Mouse (Mus musculus) CH12.LX (cell line): ENCODE results near the gene Gm20219. TPM values are rescaled to one million over a fixed set of nuclear protein-coding genes. Genes with fewer than 3 reads are reported as not detected.

Experiments
- DNase-seq: peaks from one replicate; pipeline ENCODE4 v3.0.0-alpha.2; 2013; ENCODE audit errors: extremely low read depth
- H3K27ac ChIP-seq: 2 replicates; pipeline ENCODE4 v1.5.1; 2012; ENCODE audit warnings: low read depth, mild to moderate bottlenecking, control low read depth, moderate library complexity; ENCODE audit not compliant: insufficient read depth
- H3K27me3 ChIP-seq: replicated peaks from 2 replicates; pipeline ENCODE3; 2012; ENCODE audit warnings: inconsistent platforms
- H3K36me3 ChIP-seq, 2 experiments: replicated peaks in 1 of 2; 2 replicates each; pipeline versions ENCODE3 to v1.6.1; 2012; ENCODE audit warnings: inconsistent platforms in 1 of 2, low read length in 1 of 2, mild to moderate bottlenecking in 1 of 2, mixed read lengths in 1 of 2, moderate library complexity in 1 of 2; ENCODE audit not compliant: control insufficient read depth in 1 of 2, insufficient read depth in 1 of 2
- H3K4me1 ChIP-seq, 2 experiments: 2 replicates each; pipeline ENCODE4 v1.6.1; 2012; ENCODE audit warnings: inconsistent platforms in 1 of 2, moderate library complexity in 1 of 2; ENCODE audit not compliant: insufficient read depth in 2 of 2, control insufficient read depth in 1 of 2
- H3K4me2 ChIP-seq: 2 replicates; pipeline ENCODE4 v1.6.1; 2012; ENCODE audit warnings: low read depth, mild to moderate bottlenecking, control low read depth; ENCODE audit not compliant: poor library complexity, insufficient read depth, severe bottlenecking
- H3K4me3 ChIP-seq, 3 experiments: fragments of 150-350 bp in 1 of 3; sonication (generic) in 1 of 3; replicated peaks in 1 of 3; 2 replicates each; pipeline versions ENCODE3 to v1.5.1; 2011 to 2012; ENCODE audit warnings: low read depth in 2 of 3, low read length in 2 of 3, mild to moderate bottlenecking in 2 of 3, moderate library complexity in 2 of 3, control low read depth in 1 of 3, improper control_type of control experiment in 1 of 3, inconsistent platforms in 1 of 3, mixed read lengths in 1 of 3; ENCODE audit not compliant: poor library complexity in 1 of 3
- H3K79me2 ChIP-seq: replicated peaks from 2 replicates; pipeline ENCODE4 v1.6.1; 2012; ENCODE audit warnings: mild to moderate bottlenecking, moderate library complexity; ENCODE audit not compliant: control insufficient read depth, poor library complexity, insufficient read depth, severe bottlenecking; ENCODE audit errors: extremely low read depth
- H3K9ac ChIP-seq: 2 replicates; pipeline ENCODE4 v1.6.1; 2012; ENCODE audit warnings: low read depth, mild to moderate bottlenecking, control low read depth, moderate library complexity; ENCODE audit not compliant: insufficient read depth
- H3K9me3 ChIP-seq: replicated peaks from 2 replicates; pipeline ENCODE3; 2012; ENCODE audit warnings: low read length, inconsistent platforms, mixed read lengths
- BHLHE40 ChIP-seq: IDR thresholded peaks from 2 replicates; pipeline ENCODE4 v1.6.1; 2011; ENCODE audit warnings: mild to moderate bottlenecking, low read depth, low read length, improper control_type of control experiment
- CHD2 ChIP-seq: IDR thresholded peaks from 2 replicates; pipeline ENCODE4 v1.6.1; 2011; ENCODE audit warnings: low read length, improper control_type of control experiment
- CTCF ChIP-seq, 2 experiments: IDR thresholded peaks in 1 of 2; conservative IDR thresholded peaks in 1 of 2; 2 replicates each; pipeline ENCODE4 v1.5.1; 2011 to 2012; ENCODE audit warnings: low read depth in 2 of 2, low read length in 2 of 2, improper control_type of control experiment in 1 of 2, inconsistent platforms in 1 of 2, mild to moderate bottlenecking in 1 of 2, moderate library complexity in 1 of 2
- EP300 ChIP-seq: IDR thresholded peaks from 2 replicates; pipeline ENCODE4 v1.6.1; 2011; ENCODE audit warnings: low read length, improper control_type of control experiment
- ETS1 ChIP-seq: conservative IDR thresholded peaks from 2 replicates; pipeline ENCODE4 v1.6.1; 2012; ENCODE audit warnings: low read depth, mild to moderate bottlenecking, inconsistent platforms, low read length, improper control_type of control experiment, moderate library complexity
- GABPA ChIP-seq: IDR thresholded peaks from 2 replicates; pipeline ENCODE4 v1.6.1; 2012; ENCODE audit warnings: low read depth, low read length, improper control_type of control experiment, inconsistent platforms; ENCODE audit not compliant: insufficient replicate concordance
- HCFC1 ChIP-seq: IDR thresholded peaks from 2 replicates; pipeline ENCODE4 v1.6.1; 2012; ENCODE audit warnings: low read depth, mild to moderate bottlenecking, inconsistent platforms, low read length, improper control_type of control experiment
- JUN ChIP-seq: IDR thresholded peaks from 2 replicates; pipeline ENCODE4 v1.6.1; 2011; ENCODE audit warnings: low read depth, mild to moderate bottlenecking, low read length, improper control_type of control experiment, moderate library complexity; ENCODE audit not compliant: insufficient read depth
- JUND ChIP-seq: conservative IDR thresholded peaks from 2 replicates; pipeline ENCODE4 v1.6.1; 2011; ENCODE audit warnings: low read depth, low read length, improper control_type of control experiment
- MAFK ChIP-seq: IDR thresholded peaks from 2 replicates; pipeline ENCODE4 v1.6.1; 2011; ENCODE audit warnings: low read length, improper control_type of control experiment; ENCODE audit not compliant: insufficient replicate concordance
- MXI1 ChIP-seq: IDR thresholded peaks from 2 replicates; pipeline ENCODE4 v1.6.1; 2011; ENCODE audit warnings: mild to moderate bottlenecking, low read depth, low read length, improper control_type of control experiment
- MYC ChIP-seq: IDR thresholded peaks from 2 replicates; pipeline ENCODE4 v1.6.1; 2011; ENCODE audit warnings: low read depth, mild to moderate bottlenecking, improper control_type of control experiment, low read length
- NELFE ChIP-seq: IDR thresholded peaks from 2 replicates; pipeline ENCODE4 v1.6.1; 2011; ENCODE audit warnings: low read depth, low read length, improper control_type of control experiment
- PAX5 ChIP-seq: IDR thresholded peaks from 2 replicates; pipeline ENCODE4 v1.6.1; 2012; ENCODE audit warnings: low read length, inconsistent platforms, mixed read lengths
- POLR2A ChIP-seq: IDR thresholded peaks from 2 replicates; pipeline ENCODE4 v1.6.1; 2011; ENCODE audit warnings: low read depth, mild to moderate bottlenecking, improper control_type of control experiment, low read length
- POLR2AphosphoS2 ChIP-seq: IDR thresholded peaks from 2 replicates; pipeline ENCODE4 v1.6.1; 2011; ENCODE audit warnings: low read depth, low read length, improper control_type of control experiment
- RAD21 ChIP-seq: IDR thresholded peaks from 2 replicates; pipeline ENCODE4 v1.6.1; 2011; ENCODE audit warnings: low read depth, mild to moderate bottlenecking, low read length, improper control_type of control experiment, moderate library complexity
- RCOR1 ChIP-seq: conservative IDR thresholded peaks from 2 replicates; pipeline ENCODE4 v1.6.1; 2012; ENCODE audit warnings: low read depth, mild to moderate bottlenecking, inconsistent platforms, low read length, improper control_type of control experiment
- SMC3 ChIP-seq: IDR thresholded peaks from 2 replicates; pipeline ENCODE4 v1.6.1; 2011; ENCODE audit warnings: low read depth, low read length, improper control_type of control experiment
- TCF12 ChIP-seq: IDR thresholded peaks from 2 replicates; pipeline ENCODE4 v1.6.1; 2014; ENCODE audit warnings: low read depth, mild to moderate bottlenecking, inconsistent platforms, low read length, improper control_type of control experiment
- USF1 ChIP-seq: IDR thresholded peaks from 2 replicates; pipeline ENCODE4 v1.6.1; 2014; ENCODE audit warnings: low read depth, mild to moderate bottlenecking, inconsistent platforms, low read length, improper control_type of control experiment
- ZMIZ1 ChIP-seq: IDR thresholded peaks from 2 replicates; pipeline ENCODE4 v1.6.1; 2012; ENCODE audit warnings: low read depth, mild to moderate bottlenecking, inconsistent platforms, low read length, improper control_type of control experiment
- ZNF384 ChIP-seq: IDR thresholded peaks from 2 replicates; pipeline ENCODE4 v1.6.1; 2012; ENCODE audit warnings: low read depth, low read length, improper control_type of control experiment, inconsistent platforms
- dilution Hi-C: fragments of 300-500 bp; cut with MboI; formaldehyde crosslinking; loops from 2 replicates; pipeline ENCODE4 v1.14.3; 2020; ENCODE audit warnings: low sequenced_read_pairs; ENCODE audit not compliant: extremely low pct_unique_long_range_greater_than_20kb, extremely low pct_ligation_motif_present
- in situ Hi-C: fragments of 300-500 bp; cut with MboI; formaldehyde crosslinking; loops from 3 replicates; pipeline ENCODE4 v1.14.3; 2019; ENCODE audit warnings: low sequenced_read_pairs, low pct_ligation_motif_present, low pct_unique_long_range_greater_than_20kb, mixed read lengths
- polyA plus RNA-seq: library from polyadenylated mRNA; unstranded; fragments of >175 nt; gene quantifications from 2 replicates; pipeline ENCODE4 v1.2.1, GENCODE M21; 2012; ENCODE audit warnings: low read depth; ENCODE audit not compliant: insufficient read length
- total RNA-seq, 2 experiments: library from RNA; depleted of rRNA; stranded (reverse); fragments of 300-350 nt in 1 of 2; fragments of >200 nt in 1 of 2; gene quantifications; 2 replicates each; pipeline ENCODE4 v1.2.3; 2012 to 2014

Gene Gm20219
- total and polyA plus RNA-seq, 3 experiments = 0.42 to 1.6 TPM; not detected in 1

- Histone ChIP-seq H3K79me2 (no peaks in the 10 kb centered on the region), H3K27me3 (no peaks in the 10 kb centered on the region), H3K4me3 (no peak overlapping the region), H3K27ac (no peak overlapping the region), H3K4me1 (peaks cover 26 to 33% of the 10 kb centered on the region in 2 experiments), H3K36me3 (peaks cover 0 to 19% of the 10 kb centered on the region in 2 experiments), H3K4me2 (no peak overlapping the region), H3K9me3 (no peaks in the 10 kb centered on the region), H3K9ac (no peak overlapping the region)
- peak; percentile 79 for DNase-seq
- dilution Hi-C loops (no loop called here), in situ Hi-C loops (loop anchor here (5.0 kb wide), 1 partner anchor 196 kb away; no protein-coding TSS in a partner anchor)
- TF ChIP-seq CHD2 (no peak), POLR2A (no peak), ZMIZ1 (no peak), RCOR1 (no peak), POLR2AphosphoS2 (no peak), NELFE (peak; percentile 73; the same call in 1 of the 2 replicates), MAFK (no peak), HCFC1 (no peak), GABPA (no peak), TCF12 (no peak), SMC3 (peak; percentile 85), CTCF (conservative IDR thresholded peaks at IDR 0.05 in 1 of 2, IDR thresholded peaks at IDR 0.05 in 1 of 2; ENCODE audit: low read depth in 2 of 2, low read length in 2 of 2) (peak; percentile 100), JUND (no peak), MYC (no peak), ZNF384 (no peak), RAD21 (peak; percentile 83), EP300 (no peak), ETS1 (no peak), PAX5 (no peak), BHLHE40 (no peak)
Measured at GRCm38 (mm10) chr17:56552781-56553363, 1.3 kb downstream of the Gm20219 start.

- no peak overlapping the region for H3K27ac ChIP-seq
Measured at GRCm38 (mm10) chr17:56551841-56552581, 2.2 kb downstream of the Gm20219 start.

More at GRCm38 (mm10) chr17:56551841-56552581, 2.2 kb downstream of the Gm20219 start:
- H3K4me3 ChIP-seq = no peak overlapping the region
- H3K9me3 ChIP-seq = no peaks in the 10 kb centered on the region
- no peak overlapping the region for H3K9ac ChIP-seq
- H3K36me3 ChIP-seq = peaks cover 0 to 15% of the 10 kb centered on the region in 2 experiments
- no peaks in the 10 kb centered on the region for H3K79me2 ChIP-seq
- peaks cover 26 to 33% of the 10 kb centered on the region in 2 experiments for H3K4me1 ChIP-seq
- H3K4me2 ChIP-seq = no peak overlapping the region
- dilution Hi-C loops = no loop called here
- in situ Hi-C loops = loop anchor here (5.0 kb wide), 1 partner anchor 195 kb away; no protein-coding TSS in a partner anchor
- peak; percentile 46 for DNase-seq
- TF ChIP-seq USF1 = no peak
- no peak for TF ChIP-seq MAFK
- TF ChIP-seq JUN = no peak
- no peak for TF ChIP-seq POLR2A
- TF ChIP-seq MXI1 = no peak
- no peak for TF ChIP-seq GABPA
- TF ChIP-seq, all 38 proteins: peak for 0
- no peaks in the 10 kb centered on the region for H3K27me3 ChIP-seq
